Mouse (Mus musculus): ENCODE results near the gene Xxylt1. TPM values are rescaled to one million over a fixed set of nuclear protein-coding genes. Genes with fewer than 3 reads are reported as not detected.

Gene Xxylt1
- polyA plus RNA-seq, 1 experiment from 2014 or later: 25.8 TPM

GRCm38 (mm10) chr16:31076436-31076835, 4.8 kb downstream of the Xxylt1 start:
- no peaks in the 10 kb centered on the region for H3K9me3 ChIP-seq
- peaks cover 7% of the 10 kb centered on the region for H3K4me1 ChIP-seq
- no peak overlapping the region for H3K4me2 ChIP-seq (replicated peaks)
- no peaks in the 10 kb centered on the region for H3K27me3 ChIP-seq
- H3K9ac ChIP-seq: no peak overlapping the region
- H3K27ac ChIP-seq: no peak overlapping the region
- 81% methylated on average over 8 of the region's 8 CpGs for WGBS
- H3K4me3 ChIP-seq: no peak overlapping the region
- ATAC-seq (ENCODE audit: insufficient number of reproducible peaks, insufficient read depth, low FRiP score, low TSS enrichment): no peak
- H3K36me3 ChIP-seq: no peaks in the 10 kb centered on the region

- no peaks in the 10 kb centered on the region for H3K27me3 ChIP-seq
- H3K36me3 ChIP-seq: no peaks in the 10 kb centered on the region
- H3K9ac ChIP-seq: no peak overlapping the region
- no peak overlapping the region for H3K27ac ChIP-seq
- H3K4me3 ChIP-seq: no peak overlapping the region
- H3K9me3 ChIP-seq: no peaks in the 10 kb centered on the region
- WGBS: 71% methylated on average over 3 of the region's 3 CpGs
- no peak for ATAC-seq (ENCODE audit: insufficient number of reproducible peaks, insufficient read depth, low FRiP score, low TSS enrichment)
- no peak overlapping the region for H3K4me2 ChIP-seq (replicated peaks)
- peaks cover 16% of the 10 kb centered on the region for H3K4me1 ChIP-seq
Measured at GRCm38 (mm10) chr16:31074324-31074908, 6.8 kb downstream of the Xxylt1 start.

GRCm38 (mm10) chr16:31071731-31072130, 9.5 kb downstream of the Xxylt1 start:
- WGBS: 81% methylated on average over 6 of the region's 6 CpGs
- no peak overlapping the region for H3K4me2 ChIP-seq (replicated peaks)
- H3K36me3 ChIP-seq: no peaks in the 10 kb centered on the region
- no peak overlapping the region for H3K9ac ChIP-seq
- H3K27ac ChIP-seq: no peak overlapping the region
- peaks cover 30% of the 10 kb centered on the region for H3K4me1 ChIP-seq
- no peak overlapping the region for H3K4me3 ChIP-seq
- no peaks in the 10 kb centered on the region for H3K27me3 ChIP-seq
- H3K9me3 ChIP-seq: no peaks in the 10 kb centered on the region
- no peak for ATAC-seq (ENCODE audit: insufficient number of reproducible peaks, insufficient read depth, low FRiP score, low TSS enrichment)

- Histone ChIP-seq H3K27ac (no peak overlapping the region), H3K9ac (peak overlapping the region; percentile 16; the same call in 1 of the 2 replicates), H3K27me3 (no peaks in the 10 kb centered on the region), H3K4me3 (no peak overlapping the region), H3K4me2 (replicated peaks) (peak overlapping the region; percentile 34; the same call in 1 of the 2 replicates), H3K9me3 (no peaks in the 10 kb centered on the region), H3K4me1 (peaks cover 32% of the 10 kb centered on the region), H3K36me3 (no peaks in the 10 kb centered on the region)
- ATAC-seq (ENCODE audit: insufficient number of reproducible peaks, insufficient read depth, low FRiP score, low TSS enrichment): peak; percentile 65
- 10% methylated on average over 20 of the region's 21 CpGs for WGBS
Measured at GRCm38 (mm10) chr16:31070358-31071133, 10.7 kb downstream of the Xxylt1 start.

DNA sequence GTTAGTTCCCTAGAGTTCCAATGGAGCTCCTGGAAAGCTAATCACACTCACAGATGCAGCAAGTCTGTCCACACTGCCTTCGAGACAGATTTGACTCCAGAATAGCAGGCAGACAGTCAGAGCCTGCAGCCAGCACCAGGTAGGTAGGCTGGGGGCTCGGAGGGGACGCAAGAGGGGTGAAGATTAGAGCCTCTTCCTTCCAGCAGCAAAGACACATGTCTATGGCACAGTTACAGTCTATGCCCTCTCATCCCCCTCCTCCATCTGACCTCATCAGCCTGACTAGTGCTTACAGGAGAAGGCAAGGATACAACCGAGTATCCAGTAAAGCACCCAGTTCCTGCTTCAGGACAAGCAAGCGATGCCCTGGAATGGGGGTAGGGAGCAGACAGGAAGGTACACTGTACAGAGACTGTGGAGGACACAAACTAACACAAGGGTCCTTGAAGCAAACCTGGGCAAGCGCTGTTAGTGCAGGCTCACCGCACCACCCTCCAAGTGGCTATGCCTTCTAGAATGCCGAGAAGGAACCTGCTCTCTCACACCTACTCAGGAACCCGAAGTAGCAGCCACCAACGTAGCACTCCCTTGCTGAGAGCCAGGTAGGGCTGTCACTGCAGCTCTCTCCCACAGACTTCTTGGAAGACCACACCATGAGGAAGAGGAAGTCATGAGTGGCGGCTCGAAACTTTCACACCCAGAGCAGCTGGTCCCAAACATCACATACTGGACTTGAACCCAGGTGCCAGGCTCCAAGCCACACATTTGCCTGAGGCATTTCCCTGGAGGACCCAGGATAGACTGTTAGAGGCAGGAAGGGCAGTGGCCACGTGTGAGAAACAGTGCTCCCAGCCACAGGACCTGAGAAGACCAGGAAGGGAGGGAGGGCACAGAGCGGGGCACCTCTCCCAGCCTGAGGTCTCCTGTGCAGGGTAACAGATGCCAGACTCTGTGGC, 11.7 kb downstream of the Xxylt1 start:
- H3K27me3 ChIP-seq: no peaks in the 10 kb centered on the region
- no peak overlapping the region for H3K27ac ChIP-seq
- 78% methylated on average over 14 of the region's 14 CpGs for WGBS
- no peak overlapping the region for H3K4me3 ChIP-seq
- no peak for ATAC-seq (ENCODE audit: insufficient number of reproducible peaks, insufficient read depth, low FRiP score, low TSS enrichment)
- no peak overlapping the region for H3K4me2 ChIP-seq (replicated peaks)
- H3K36me3 ChIP-seq: no peaks in the 10 kb centered on the region
- H3K9ac ChIP-seq: no peak overlapping the region
- H3K4me1 ChIP-seq: peaks cover 32% of the 10 kb centered on the region
- no peaks in the 10 kb centered on the region for H3K9me3 ChIP-seq

- no peaks in the 10 kb centered on the region for H3K27me3 ChIP-seq
- peaks cover 32% of the 10 kb centered on the region for H3K4me1 ChIP-seq
- H3K4me2 ChIP-seq (replicated peaks): no peak overlapping the region
- H3K27ac ChIP-seq: no peak overlapping the region
- no peaks in the 10 kb centered on the region for H3K9me3 ChIP-seq
- no peak overlapping the region for H3K9ac ChIP-seq
- no peaks in the 10 kb centered on the region for H3K36me3 ChIP-seq
- no peak overlapping the region for H3K4me3 ChIP-seq
- no peak for ATAC-seq (ENCODE audit: insufficient number of reproducible peaks, insufficient read depth, low FRiP score, low TSS enrichment)
- WGBS: 76% methylated on average over 7 of the region's 7 CpGs
Measured at GRCm38 (mm10) chr16:31068280-31068679, 13.0 kb downstream of the Xxylt1 start.

DNA sequence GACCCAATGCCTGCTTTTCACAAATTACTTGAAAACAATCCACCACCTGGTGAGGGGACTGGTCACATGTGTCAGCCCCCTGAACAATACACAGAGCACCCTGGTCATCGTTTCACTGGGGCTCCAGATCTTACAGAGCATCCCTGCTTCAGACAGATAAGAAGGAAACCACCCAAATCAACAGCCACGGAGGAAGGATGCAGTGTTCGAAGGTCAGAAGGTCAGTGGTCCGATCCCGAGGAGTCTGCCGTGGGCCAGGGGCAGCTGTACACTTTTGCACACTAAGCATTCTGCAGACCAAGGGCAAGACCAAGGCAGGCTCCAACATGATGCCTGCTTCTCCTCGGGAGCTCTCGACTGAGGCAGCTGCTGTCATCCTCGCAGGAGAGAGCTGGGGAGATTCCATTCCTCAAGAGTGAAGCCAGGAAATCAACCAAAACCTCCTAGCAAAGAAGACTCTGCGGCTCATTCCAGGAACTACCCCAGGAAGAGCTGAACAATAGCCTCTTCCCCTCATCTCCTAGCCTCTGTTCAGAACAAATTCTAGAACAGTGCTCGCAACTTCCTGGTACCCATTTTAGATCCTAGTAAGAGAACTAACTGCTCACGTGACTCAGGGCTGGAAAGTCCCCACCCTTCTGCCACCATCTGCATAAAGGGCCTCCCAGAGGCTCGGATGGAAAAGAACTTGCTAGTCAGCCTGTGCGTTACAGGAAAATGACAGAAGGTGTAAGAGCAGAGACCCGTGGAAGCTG, 14.7 kb downstream of the Xxylt1 start:
- no peak overlapping the region for H3K4me2 ChIP-seq (replicated peaks)
- no peaks in the 10 kb centered on the region for H3K9me3 ChIP-seq
- H3K9ac ChIP-seq: no peak overlapping the region
- no peak for ATAC-seq (ENCODE audit: insufficient number of reproducible peaks, insufficient read depth, low FRiP score, low TSS enrichment)
- no peaks in the 10 kb centered on the region for H3K36me3 ChIP-seq
- 63% methylated on average over 15 of the region's 15 CpGs for WGBS
- H3K27ac ChIP-seq: peak overlapping the region; percentile 41; the same call in 1 of the 2 replicates
- H3K4me1 ChIP-seq: peaks cover 39% of the 10 kb centered on the region
- H3K27me3 ChIP-seq: no peaks in the 10 kb centered on the region
- no peak overlapping the region for H3K4me3 ChIP-seq

- no peaks in the 10 kb centered on the region for H3K9me3 ChIP-seq
- no peaks in the 10 kb centered on the region for H3K36me3 ChIP-seq
- peaks cover 30% of the 10 kb centered on the region for H3K4me1 ChIP-seq
- no peaks in the 10 kb centered on the region for H3K27me3 ChIP-seq
- H3K9ac ChIP-seq: no peak overlapping the region
- WGBS: 92% methylated on average over 6 of the region's 6 CpGs
- no peak overlapping the region for H3K27ac ChIP-seq
- no peak overlapping the region for H3K4me2 ChIP-seq (replicated peaks)
- no peak overlapping the region for H3K4me3 ChIP-seq
- ATAC-seq (ENCODE audit: insufficient number of reproducible peaks, insufficient read depth, low FRiP score, low TSS enrichment): no peak
Measured at GRCm38 (mm10) chr16:31064782-31065181, 16.4 kb downstream of the Xxylt1 start.

GRCm38 (mm10) chr16:31062918-31063317, 18.3 kb downstream of the Xxylt1 start:
- Histone ChIP-seq H3K27me3 (no peaks in the 10 kb centered on the region), H3K4me3 (no peak overlapping the region), H3K27ac (no peak overlapping the region), H3K4me2 (replicated peaks) (no peak overlapping the region), H3K9me3 (no peaks in the 10 kb centered on the region), H3K4me1 (peaks cover 34% of the 10 kb centered on the region), H3K36me3 (no peaks in the 10 kb centered on the region), H3K9ac (no peak overlapping the region)
- 80% methylated on average over 3 of the region's 3 CpGs for WGBS
- no peak for ATAC-seq (ENCODE audit: insufficient number of reproducible peaks, insufficient read depth, low FRiP score, low TSS enrichment)

GRCm38 (mm10) chr16:31061246-31061880, 19.9 kb downstream of the Xxylt1 start:
- Histone ChIP-seq H3K27ac (peak overlapping the region; percentile 76), H3K36me3 (no peaks in the 10 kb centered on the region), H3K4me3 (no peak overlapping the region), H3K27me3 (no peaks in the 10 kb centered on the region), H3K4me1 (peaks cover 23% of the 10 kb centered on the region), H3K4me2 (replicated peaks) (no peak overlapping the region), H3K9ac (0 out of 2 replicates have a peak overlapping the region, but pooled peaks have one; percentile 1), H3K9me3 (no peaks in the 10 kb centered on the region)
- WGBS: 32% methylated on average over 11 of the region's 11 CpGs
- peak; percentile 57; the same call in 1 of the 2 replicates for ATAC-seq (ENCODE audit: insufficient number of reproducible peaks, insufficient read depth, low FRiP score, low TSS enrichment)

All from embryonic facial prominence, embryonic 12.5 days (tissue).